Mouse (Mus musculus): ENCODE data around the gene Tas2r134. TPM values are rescaled to one million over a fixed set of nuclear protein-coding genes. Genes with fewer than 3 reads are reported as not detected.
A peak's percentile ranks its signal among the peaks of the same experiment; 100 is the strongest.

Tas2r134 gene
- polyA plus RNA-seq (2015; fragmentation: Nextera tagmentation; extraction: Ambion mirVana): not detected in 2 replicates

GRCm38 (mm10) chr2:51627211-51627610 is at the start of gene Tas2r134:
TSS of gene Tas2r134 (plus strand) at chr2:51627511.
- no peaks in the 10 kb centered on the region for H3K36me3 ChIP-seq
- no peak for ATAC-seq (ENCODE audit: low FRiP score)

GRCm38 (mm10) chr2:51579767-51580166 is 47.5 kb upstream of the Tas2r134 start:
- ATAC-seq (ENCODE audit: low FRiP score): no peak
- peaks cover 25% of the 10 kb centered on the region for H3K4me1 ChIP-seq (replicated peaks)
- 75% methylated on average over 5 of the region's 5 CpGs for WGBS
- H3K4me3 ChIP-seq: no peak overlapping the region
- H3K36me3 ChIP-seq: no peaks in the 10 kb centered on the region
- no peaks in the 10 kb centered on the region for H3K9me3 ChIP-seq
- no peak overlapping the region for H3K27ac ChIP-seq
- no peaks in the 10 kb centered on the region for H3K27me3 ChIP-seq
- H3K9ac ChIP-seq: no peak overlapping the region
- H3K4me2 ChIP-seq: no peak overlapping the region

More at GRCm38 (mm10) chr2:51627211-51627610, at the start of gene Tas2r134:
- Histone ChIP-seq H3K4me2 (no peak within 1 kb of the TSS), H3K27me3 (no peaks in the 10 kb centered on the region), H3K4me3 (no peak within 1 kb of the TSS), H3K9ac (no peak within 1 kb of the TSS), H3K9me3 (no peaks in the 10 kb centered on the region), H3K27ac (no peak within 1 kb of the TSS), H3K4me1 (replicated peaks) (no peaks in the 10 kb centered on the region)
- WGBS: 82% methylated on average over 4 of the region's 4 CpGs

GRCm38 (mm10) chr2:51584050-51585046 is 43.0 kb upstream of the Tas2r134 start:
- no peaks in the 10 kb centered on the region for H3K9me3 ChIP-seq
- no peak overlapping the region for H3K4me3 ChIP-seq
- ATAC-seq (ENCODE audit: low FRiP score): peak; percentile 71; the same call in 1 of the 2 replicates
- H3K27ac ChIP-seq: peak overlapping the region; percentile 73
- H3K4me2 ChIP-seq: no peak overlapping the region
- H3K36me3 ChIP-seq: no peaks in the 10 kb centered on the region
- no peak overlapping the region for H3K9ac ChIP-seq
- H3K4me1 ChIP-seq (replicated peaks): peaks cover 26% of the 10 kb centered on the region
- WGBS: 24% methylated on average over 9 of the region's 9 CpGs
- no peaks in the 10 kb centered on the region for H3K27me3 ChIP-seq

GRCm38 (mm10) chr2:51588336-51588735 is 39.0 kb upstream of the Tas2r134 start:
- Histone ChIP-seq H3K27ac (no peak overlapping the region), H3K4me3 (no peak overlapping the region), H3K36me3 (no peaks in the 10 kb centered on the region), H3K4me1 (replicated peaks) (peaks cover 29% of the 10 kb centered on the region), H3K9me3 (no peaks in the 10 kb centered on the region), H3K9ac (no peak overlapping the region), H3K27me3 (no peaks in the 10 kb centered on the region), H3K4me2 (no peak overlapping the region)
- ATAC-seq (ENCODE audit: low FRiP score): no peak
- WGBS: 88% methylated on average over 4 of the region's 4 CpGs

GRCm38 (mm10) chr2:51588895-51589294 is 38.4 kb upstream of the Tas2r134 start:
- no peaks in the 10 kb centered on the region for H3K27me3 ChIP-seq
- no peak overlapping the region for H3K9ac ChIP-seq
- peaks cover 25% of the 10 kb centered on the region for H3K4me1 ChIP-seq (replicated peaks)
- H3K9me3 ChIP-seq: no peaks in the 10 kb centered on the region
- H3K36me3 ChIP-seq: no peaks in the 10 kb centered on the region
- H3K27ac ChIP-seq: no peak overlapping the region; the same call in 1 of the 2 replicates
- no peak overlapping the region for H3K4me3 ChIP-seq
- 84% methylated on average over 6 of the region's 6 CpGs for WGBS
- H3K4me2 ChIP-seq: no peak overlapping the region
- ATAC-seq (ENCODE audit: low FRiP score): no peak

- H3K4me2 ChIP-seq: no peak overlapping the region
- WGBS: 24% methylated on average over 1 of the region's 1 CpGs
- 0 out of 2 replicates have a peak, but pooled peaks have one; percentile 16 for ATAC-seq (ENCODE audit: low FRiP score)
- H3K27ac ChIP-seq: peak overlapping the region; percentile 73
- no peaks in the 10 kb centered on the region for H3K36me3 ChIP-seq
- no peak overlapping the region for H3K4me3 ChIP-seq
- no peak overlapping the region for H3K9ac ChIP-seq
- H3K4me1 ChIP-seq (replicated peaks): peaks cover 18% of the 10 kb centered on the region
- no peaks in the 10 kb centered on the region for H3K9me3 ChIP-seq
- H3K27me3 ChIP-seq: no peaks in the 10 kb centered on the region
These were observed 37.7 kb upstream of the Tas2r134 start for GRCm38 (mm10) chr2:51589627-51590026.

GRCm38 (mm10) chr2:51590308-51590707 is 37.0 kb upstream of the Tas2r134 start:
- H3K27ac ChIP-seq: peak overlapping the region; percentile 56
- peak; percentile 65 for ATAC-seq (ENCODE audit: low FRiP score)
- no peaks in the 10 kb centered on the region for H3K9me3 ChIP-seq
- 27% methylated on average over 8 of the region's 8 CpGs for WGBS
- H3K27me3 ChIP-seq: no peaks in the 10 kb centered on the region
- H3K36me3 ChIP-seq: no peaks in the 10 kb centered on the region
- no peak overlapping the region for H3K4me3 ChIP-seq
- no peak overlapping the region for H3K4me2 ChIP-seq
- no peak overlapping the region for H3K9ac ChIP-seq
- H3K4me1 ChIP-seq (replicated peaks): peaks cover 17% of the 10 kb centered on the region

GRCm38 (mm10) chr2:51592157-51592556 is 35.2 kb upstream of the Tas2r134 start:
- H3K36me3 ChIP-seq: no peaks in the 10 kb centered on the region
- peaks cover 17% of the 10 kb centered on the region for H3K4me1 ChIP-seq (replicated peaks)
- no peaks in the 10 kb centered on the region for H3K9me3 ChIP-seq
- no peak overlapping the region for H3K4me2 ChIP-seq
- H3K27me3 ChIP-seq: no peaks in the 10 kb centered on the region
- no peak overlapping the region for H3K4me3 ChIP-seq
- H3K9ac ChIP-seq: no peak overlapping the region
- H3K27ac ChIP-seq: no peak overlapping the region
- ATAC-seq (ENCODE audit: low FRiP score): no peak

- no peaks in the 10 kb centered on the region for H3K36me3 ChIP-seq
- H3K27me3 ChIP-seq: no peaks in the 10 kb centered on the region
- 46% methylated on average over 19 of the region's 19 CpGs for WGBS
- ATAC-seq (ENCODE audit: low FRiP score): peak; percentile 59; the same call in 1 of the 2 replicates
- H3K27ac ChIP-seq: peak overlapping the region; percentile 88
- H3K4me2 ChIP-seq: peak overlapping the region; percentile 48
- no peaks in the 10 kb centered on the region for H3K9me3 ChIP-seq
- peak overlapping the region; percentile 10; the same call in 1 of the 2 replicates for H3K4me3 ChIP-seq
- H3K9ac ChIP-seq: peak overlapping the region; percentile 66
- H3K4me1 ChIP-seq (replicated peaks): peaks cover 24% of the 10 kb centered on the region
These were observed 27.7 kb upstream of the Tas2r134 start for GRCm38 (mm10) chr2:51599473-51600201.

- Histone ChIP-seq H3K4me1 (replicated peaks) (peaks cover 26% of the 10 kb centered on the region), H3K9ac (peak overlapping the region; percentile 66), H3K27me3 (no peaks in the 10 kb centered on the region), H3K9me3 (no peaks in the 10 kb centered on the region), H3K36me3 (no peaks in the 10 kb centered on the region), H3K4me3 (0 out of 2 replicates have a peak overlapping the region, but pooled peaks have one; percentile 10), H3K4me2 (peak overlapping the region; percentile 48), H3K27ac (peak overlapping the region; percentile 88)
- ATAC-seq (ENCODE audit: low FRiP score): 0 out of 2 replicates have a peak, but pooled peaks have one; percentile 28
- WGBS: 22% methylated on average over 3 of the region's 3 CpGs
These were observed 27.2 kb upstream of the Tas2r134 start for GRCm38 (mm10) chr2:51600202-51600487.

GRCm38 (mm10) chr2:51600873-51601272 is 26.4 kb upstream of the Tas2r134 start:
- ATAC-seq (ENCODE audit: low FRiP score): no peak
- Histone ChIP-seq H3K27ac (peak overlapping the region; percentile 6; the same call in 1 of the 2 replicates), H3K4me1 (replicated peaks) (peaks cover 33% of the 10 kb centered on the region), H3K4me2 (no peak overlapping the region), H3K36me3 (no peaks in the 10 kb centered on the region), H3K9me3 (no peaks in the 10 kb centered on the region), H3K27me3 (no peaks in the 10 kb centered on the region), H3K4me3 (no peak overlapping the region), H3K9ac (no peak overlapping the region)
- WGBS: 61% methylated on average over 8 of the region's 8 CpGs

GRCm38 (mm10) chr2:51610305-51610704 is 17.0 kb upstream of the Tas2r134 start:
- WGBS: 12% methylated on average over 10 of the region's 10 CpGs

More at GRCm38 (mm10) chr2:51610305-51610704, 17.0 kb upstream of the Tas2r134 start:
- Histone ChIP-seq H3K27ac (peak overlapping the region; percentile 76), H3K9ac (peak overlapping the region; percentile 59), H3K36me3 (no peaks in the 10 kb centered on the region), H3K4me2 (peak overlapping the region; percentile 50), H3K4me1 (replicated peaks) (peaks cover 25% of the 10 kb centered on the region), H3K27me3 (no peaks in the 10 kb centered on the region), H3K4me3 (peak overlapping the region; percentile 25), H3K9me3 (no peaks in the 10 kb centered on the region)
- ATAC-seq (ENCODE audit: low FRiP score): peak; percentile 57; the same call in 1 of the 2 replicates
